Mouse (Mus musculus) olfactory bulb, adult 2 months (tissue): ENCODE data around the gene Asmt.

Experiments used
- CTCF ChIP-seq: fragments of 200-500 bp; IDR thresholded peaks from 2 replicates; pipeline ENCODE4 v1.5.1; 2012; ENCODE audit warnings: low read depth, mild to moderate bottlenecking, low read length, moderate library complexity; ENCODE audit not compliant: insufficient read depth
- POLR2A ChIP-seq: fragments of 200-500 bp; IDR thresholded peaks from 2 replicates; pipeline ENCODE4 v1.6.1; 2012; ENCODE audit warnings: mild to moderate bottlenecking, low read depth, low read length, moderate library complexity; ENCODE audit not compliant: insufficient read depth

- no peak for TF ChIP-seq CTCF
- no peak for TF ChIP-seq POLR2A
Observed at GRCm38 (mm10) chrX:170675923-170676605, 3.6 kb downstream of the Asmt start.
